8 mouse cellular contexts compared by ENCODE assay signal in the genomic region with DNA sequence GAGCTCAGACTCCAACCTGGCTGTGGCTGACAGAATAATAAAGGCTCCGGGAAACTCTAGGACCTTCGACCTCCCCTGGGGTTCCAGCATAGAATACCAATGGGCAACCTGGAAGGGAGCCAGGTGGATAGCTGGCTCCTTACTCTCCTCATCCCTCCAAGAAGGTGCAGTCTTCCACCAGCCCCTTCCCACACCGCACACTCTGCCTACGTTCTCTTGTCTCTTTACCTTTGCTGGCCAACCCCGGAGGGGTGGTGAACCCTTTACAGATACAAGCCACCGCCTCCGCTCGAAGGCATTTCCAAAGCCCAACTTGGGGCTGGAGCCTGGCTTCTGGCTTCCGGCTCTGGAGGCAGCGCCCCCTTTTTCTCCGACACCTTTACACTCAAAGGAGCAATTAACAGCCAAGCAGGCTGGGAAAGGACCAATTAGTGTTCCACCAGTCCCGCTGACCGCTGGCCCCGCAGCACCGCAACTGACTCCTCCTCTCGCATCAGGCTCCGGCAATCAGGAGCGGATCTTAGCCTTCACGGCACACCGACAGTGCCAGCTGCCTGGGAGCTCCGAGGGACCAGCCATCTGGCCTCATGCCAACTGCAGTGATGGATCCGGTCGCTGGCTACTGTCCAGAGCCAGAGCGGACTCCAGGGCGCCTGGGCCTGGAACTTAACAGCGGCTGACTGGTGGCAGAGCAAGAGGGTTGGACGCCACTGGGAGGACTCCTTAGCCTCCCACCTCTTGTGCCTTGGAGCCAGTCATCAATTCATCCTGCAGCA. TPM values are rescaled to one million over a fixed set of nuclear protein-coding genes. Genes with fewer than 3 reads are reported as not detected.
DNase-seq lines count a peak whose midpoint lies in the region; ATAC-seq and TF ChIP-seq lines count a peak whose summit lies in the region.

No protein-coding gene starts in this region.

- peak overlapping the region; percentile 47 for H3K4me2 ChIP-seq in forebrain, embryonic 11.5 days (ENCODE audit: low read depth, low read length, severe bottlenecking)
- peak overlapping the region; percentile 69 for H3K4me2 ChIP-seq in heart, embryonic 12.5 days
- peak overlapping the region; percentile 75 for H3K4me2 ChIP-seq in kidney, embryonic 15.5 days
- H3K4me2 ChIP-seq in limb, embryonic 14.5 days (replicated peaks; ENCODE audit: low read depth, low read length, severe bottlenecking) = peak overlapping the region; percentile 62
- H3K4me2 ChIP-seq in midbrain, embryonic 15.5 days = peak overlapping the region; percentile 57
- peak overlapping the region; percentile 55 for H3K4me2 ChIP-seq in stomach, postnatal 0 days (replicated peaks; ENCODE audit: low read depth)

- H3K27me3 ChIP-seq in forebrain, embryonic 11.5 days (ENCODE audit: control insufficient read depth, insufficient read depth, low read length) = peaks cover 2% of the 10 kb centered on the region; the same call in 1 of the 2 replicates
- peaks cover 21% of the 10 kb centered on the region; the same call in 1 of the 2 replicates for H3K27me3 ChIP-seq in heart, embryonic 12.5 days (replicated peaks)
- 0 out of 2 replicates have a peak, but pooled peaks cover 6% of the 10 kb centered on the region for H3K27me3 ChIP-seq in kidney, embryonic 15.5 days
- no peaks in the 10 kb centered on the region for H3K27me3 ChIP-seq in limb, embryonic 14.5 days (ENCODE audit: control insufficient read depth, insufficient read depth, low read length)
- H3K27me3 ChIP-seq in midbrain, embryonic 15.5 days (replicated peaks) = no peaks in the 10 kb centered on the region
- no peaks in the 10 kb centered on the region for H3K27me3 ChIP-seq in stomach, postnatal 0 days (ENCODE audit: control insufficient read depth, insufficient read depth, low read length)

- TF ChIP-seq EP300 in stomach, postnatal 0 days (optimal IDR thresholded peaks at IDR 0.05) = no peak

- H3K9ac ChIP-seq in forebrain, embryonic 11.5 days (ENCODE audit: low read length) = peak overlapping the region; percentile 33
- H3K9ac ChIP-seq in heart, embryonic 12.5 days = peak overlapping the region; percentile 56
- H3K9ac ChIP-seq in kidney, embryonic 15.5 days = peak overlapping the region; percentile 39; the same call in 1 of the 2 replicates
- peak overlapping the region; percentile 40; the same call in 1 of the 2 replicates for H3K9ac ChIP-seq in limb, embryonic 14.5 days (ENCODE audit: low read depth, low read length, severe bottlenecking)
- 0 out of 2 replicates have a peak overlapping the region, but pooled peaks have one; percentile 0 for H3K9ac ChIP-seq in midbrain, embryonic 15.5 days
- H3K9ac ChIP-seq in stomach, postnatal 0 days (ENCODE audit: low read length) = peak overlapping the region; percentile 51

- H3K27ac ChIP-seq in forebrain, embryonic 11.5 days (ENCODE audit: low read depth, low read length) = peak overlapping the region; percentile 25; the same call in 1 of the 2 replicates
- H3K27ac ChIP-seq in heart, embryonic 12.5 days (ENCODE audit: poor library complexity, severe bottlenecking) = no peak overlapping the region
- 0 out of 2 replicates have a peak overlapping the region, but pooled peaks have one; percentile 2 for H3K27ac ChIP-seq in kidney, embryonic 15.5 days
- H3K27ac ChIP-seq in limb, embryonic 14.5 days (replicated peaks; ENCODE audit: low read depth, low read length) = peak overlapping the region; percentile 16; the same call in 1 of the 2 replicates
- H3K27ac ChIP-seq in midbrain, embryonic 15.5 days = peak overlapping the region; percentile 66
- H3K27ac ChIP-seq in stomach, postnatal 0 days (replicated peaks) = no peak overlapping the region

- H3K4me3 ChIP-seq in forebrain, embryonic 11.5 days (ENCODE audit: low read depth, low read length) = peak overlapping the region; percentile 15
- peak overlapping the region; percentile 38 for H3K4me3 ChIP-seq in heart, embryonic 12.5 days
- peak overlapping the region; percentile 40 for H3K4me3 ChIP-seq in kidney, embryonic 15.5 days (replicated peaks)
- H3K4me3 ChIP-seq in limb, embryonic 14.5 days (replicated peaks; ENCODE audit: low read length) = peak overlapping the region; percentile 28
- H3K4me3 ChIP-seq in midbrain, embryonic 15.5 days = peak overlapping the region; percentile 35
- peak overlapping the region; percentile 29 for H3K4me3 ChIP-seq in stomach, postnatal 0 days (ENCODE audit: low read depth, low read length)

- TF ChIP-seq POLR2A in limb, embryonic 14.5 days (IDR thresholded peaks at IDR 0.05; ENCODE audit: borderline replicate concordance, extremely low read depth, insufficient read depth, insufficient read length) = no peak

- H3K9me3 ChIP-seq in forebrain, embryonic 11.5 days (ENCODE audit: control insufficient read depth, low read length) = no peaks in the 10 kb centered on the region
- no peaks in the 10 kb centered on the region for H3K9me3 ChIP-seq in heart, embryonic 12.5 days (replicated peaks)
- no peaks in the 10 kb centered on the region for H3K9me3 ChIP-seq in kidney, embryonic 15.5 days (replicated peaks)
- H3K9me3 ChIP-seq in limb, embryonic 14.5 days (ENCODE audit: control insufficient read depth, low read length) = no peaks in the 10 kb centered on the region
- no peaks in the 10 kb centered on the region for H3K9me3 ChIP-seq in midbrain, embryonic 15.5 days
- H3K9me3 ChIP-seq in stomach, postnatal 0 days (ENCODE audit: control insufficient read depth, low read length) = no peaks in the 10 kb centered on the region

- peak; percentile 5; the same call in 1 of the 2 replicates for TF ChIP-seq CTCF in stomach, postnatal 0 days (IDR thresholded peaks at IDR 0.05; ENCODE audit: low read depth)

- peak; percentile 69 for DNase-seq in cerebellum, adult 11-12 months
- peak; percentile 81 for DNase-seq in forebrain, embryonic 11.5 days (ENCODE audit: low spot score)
- DNase-seq in limb, embryonic 14.5 days (ENCODE audit: low spot score) = peak; percentile 76
- DNase-seq in stomach, postnatal 0 days (ENCODE audit: low spot score) = peak; percentile 80
- DNase-seq in thymus, postnatal 14 days = no peak

- 1% methylated on average over 27 of the region's 27 CpGs for WGBS in forebrain, embryonic 11.5 days
- WGBS in heart, embryonic 12.5 days = 4% methylated on average over 27 of the region's 27 CpGs
- under 1% methylated on average over 27 of the region's 27 CpGs for WGBS in kidney, embryonic 15.5 days
- WGBS in limb, embryonic 14.5 days = 1% methylated on average over 27 of the region's 27 CpGs
- 3% methylated on average over 27 of the region's 27 CpGs for WGBS in midbrain, embryonic 15.5 days
- WGBS in stomach, postnatal 0 days = 4% methylated on average over 27 of the region's 27 CpGs

- peak; percentile 80 for ATAC-seq in forebrain, embryonic 11.5 days (replicated peaks; ENCODE audit: low FRiP score)
- peak; percentile 79 for ATAC-seq in heart, embryonic 12.5 days (ENCODE audit: insufficient number of reproducible peaks, low FRiP score)
- peak; percentile 92 for ATAC-seq in kidney, embryonic 15.5 days (replicated peaks; ENCODE audit: low FRiP score)
- peak; percentile 80 for ATAC-seq in limb, embryonic 14.5 days (ENCODE audit: low FRiP score, low read depth)
- ATAC-seq in midbrain, embryonic 15.5 days (replicated peaks) = peak; percentile 94
- ATAC-seq in stomach, postnatal 0 days (ENCODE audit: low FRiP score, low TSS enrichment) = peak; percentile 53

- no peaks in the 10 kb centered on the region for H3K36me3 ChIP-seq in forebrain, embryonic 11.5 days (ENCODE audit: control insufficient read depth, insufficient read depth, low read length)
- H3K36me3 ChIP-seq in heart, embryonic 12.5 days = no peaks in the 10 kb centered on the region
- H3K36me3 ChIP-seq in kidney, embryonic 15.5 days = no peaks in the 10 kb centered on the region
- H3K36me3 ChIP-seq in limb, embryonic 14.5 days (ENCODE audit: control insufficient read depth, insufficient read depth, low read length) = no peaks in the 10 kb centered on the region
- no peaks in the 10 kb centered on the region for H3K36me3 ChIP-seq in midbrain, embryonic 15.5 days (replicated peaks)
- no peaks in the 10 kb centered on the region for H3K36me3 ChIP-seq in stomach, postnatal 0 days (ENCODE audit: control insufficient read depth, insufficient read depth, low read length)

- peaks cover 7% of the 10 kb centered on the region; the same call in 1 of the 2 replicates for H3K4me1 ChIP-seq in forebrain, embryonic 11.5 days (replicated peaks; ENCODE audit: control insufficient read depth, insufficient read depth, low read length)
- H3K4me1 ChIP-seq in heart, embryonic 12.5 days (replicated peaks) = peaks cover 8% of the 10 kb centered on the region
- H3K4me1 ChIP-seq in kidney, embryonic 15.5 days = peaks cover 12% of the 10 kb centered on the region
- H3K4me1 ChIP-seq in limb, embryonic 14.5 days (ENCODE audit: control insufficient read depth, insufficient read depth, low read length) = peaks cover 14% of the 10 kb centered on the region
- peaks cover 13% of the 10 kb centered on the region for H3K4me1 ChIP-seq in midbrain, embryonic 15.5 days
- H3K4me1 ChIP-seq in stomach, postnatal 0 days (replicated peaks; ENCODE audit: control insufficient read depth, insufficient read depth) = no peaks in the 10 kb centered on the region

RNA-seq across cellular contexts. Expression of a gene that starts 17.7 kb away (rescaled TPM):
- 63.3 and 67.9 TPM in 2 replicates for polyA plus RNA-seq in forebrain, embryonic 11.5 days (2014; fragmentation: Nextera tagmentation; extraction: Ambion mirVana)
- polyA plus RNA-seq in heart, embryonic 12.5 days (2016; fragmentation: Nextera tagmentation; extraction: Ambion mirVana) = 65.3 and 67.9 TPM in 2 replicates
- 67.7 and 73.2 TPM in 2 replicates for polyA plus RNA-seq in kidney, embryonic 15.5 days (2015; fragmentation: Nextera tagmentation; extraction: Ambion mirVana)
- polyA plus RNA-seq in limb, embryonic 14.5 days (2012; rRNA removed) = 75.2 and 82.4 TPM in 2 replicates
- 101 and 119 TPM in 2 replicates for polyA plus RNA-seq in limb, embryonic 14.5 days (2014; fragmentation: Nextera tagmentation; extraction: Ambion mirVana)
- polyA plus RNA-seq in midbrain, embryonic 15.5 days (2015; fragmentation: Nextera tagmentation; extraction: Ambion mirVana) = 20.3 and 22.5 TPM in 2 replicates
- 31.4 and 33.5 TPM in 2 replicates for polyA plus RNA-seq in stomach, postnatal 0 days (2015; fragmentation: Nextera tagmentation; extraction: Ambion mirVana)

RNA-seq across cellular contexts. Expression of a gene that starts 21.2 kb away (rescaled TPM):
- polyA plus RNA-seq in forebrain, embryonic 11.5 days (2014; fragmentation: Nextera tagmentation; extraction: Ambion mirVana) = not detected in 2 replicates
- not detected in 2 replicates for polyA plus RNA-seq in heart, embryonic 12.5 days (2016; fragmentation: Nextera tagmentation; extraction: Ambion mirVana)
- polyA plus RNA-seq in kidney, embryonic 15.5 days (2015; fragmentation: Nextera tagmentation; extraction: Ambion mirVana) = not detected in 2 replicates
- 0.05 TPM in 1 of 2 replicates, not detected in the other for polyA plus RNA-seq in limb, embryonic 14.5 days (2012; rRNA removed)
- not detected in 2 replicates for polyA plus RNA-seq in limb, embryonic 14.5 days (2014; fragmentation: Nextera tagmentation; extraction: Ambion mirVana)
- 0.06 TPM in 1 of 2 replicates, not detected in the other for polyA plus RNA-seq in midbrain, embryonic 15.5 days (2015; fragmentation: Nextera tagmentation; extraction: Ambion mirVana)
- not detected in 2 replicates for polyA plus RNA-seq in stomach, postnatal 0 days (2015; fragmentation: Nextera tagmentation; extraction: Ambion mirVana)

Comparison
In these comparisons a context has a peak if more than half of its experiments do, and no peak if none do; other contexts are left out.
1. H3K27ac ChIP-seq: peak in forebrain, embryonic 11.5 days (single experiment), kidney, embryonic 15.5 days (single experiment), limb, embryonic 14.5 days (single experiment) and midbrain, embryonic 15.5 days (single experiment); none in heart, embryonic 12.5 days (single experiment) and stomach, postnatal 0 days (single experiment).
2. H3K9ac ChIP-seq: peak in every context shown above with its lines; median percentile 56 in heart, embryonic 12.5 days; 51 in stomach, postnatal 0 days; 40 in limb, embryonic 14.5 days; 39 in kidney, embryonic 15.5 days; 33 in forebrain, embryonic 11.5 days; 0 in midbrain, embryonic 15.5 days.
3. Peak in every context shown above with its lines, with median percentiles within 50 percentile points of each other: ATAC-seq, H3K4me2 ChIP-seq and H3K4me3 ChIP-seq.